Mouse (Mus musculus): ENCODE data around the gene Lipe. TPM values are rescaled to one million over a fixed set of nuclear protein-coding genes. Genes with fewer than 3 reads are reported as not detected.

Gene Lipe
- polyA plus RNA-seq, 1 experiment from 2014 or later = 2.9 TPM

DNA sequence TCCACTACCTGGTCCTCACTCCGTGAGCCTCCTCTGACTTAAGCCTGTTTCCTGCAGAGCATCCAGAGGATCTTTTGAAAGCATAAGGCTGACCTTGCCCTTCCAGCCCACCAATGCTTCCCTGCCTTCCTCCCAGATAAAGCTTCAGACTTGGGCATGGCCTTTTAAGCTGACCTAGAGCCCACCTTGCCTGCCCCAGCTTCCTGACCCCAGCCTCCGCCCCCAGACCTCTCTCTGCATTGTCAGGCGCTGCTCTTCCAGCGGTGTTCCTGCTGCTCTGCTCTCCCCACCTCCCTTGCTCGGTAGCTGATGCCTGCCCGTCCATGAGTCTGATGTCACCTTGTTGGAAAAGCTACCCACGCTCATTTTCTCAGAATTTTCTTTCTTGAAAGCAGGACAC is 5.7 kb downstream of the Lipe start:
- no peak overlapping the region for H3K4me2 ChIP-seq
- no peaks in the 10 kb centered on the region for H3K9me3 ChIP-seq (replicated peaks)
- H3K27ac ChIP-seq = no peak overlapping the region
- no peak overlapping the region for H3K4me3 ChIP-seq
- peaks cover 60% of the 10 kb centered on the region for H3K4me1 ChIP-seq
- no peak overlapping the region for H3K9ac ChIP-seq
- H3K36me3 ChIP-seq = peaks cover 7% of the 10 kb centered on the region
- ATAC-seq = no peak
- 65% methylated on average over 7 of the region's 7 CpGs for WGBS (ENCODE audit: insufficient replicate concordance)
- 0 out of 2 replicates have a peak, but pooled peaks cover 3% of the 10 kb centered on the region for H3K27me3 ChIP-seq (replicated peaks)

- Histone ChIP-seq H3K9me3 (replicated peaks) (no peaks in the 10 kb centered on the region), H3K4me1 (peaks cover 68% of the 10 kb centered on the region), H3K4me3 (no peak overlapping the region), H3K9ac (no peak overlapping the region), H3K36me3 (peaks cover 13% of the 10 kb centered on the region), H3K27me3 (replicated peaks) (0 out of 2 replicates have a peak, but pooled peaks cover 3% of the 10 kb centered on the region), H3K27ac (no peak overlapping the region), H3K4me2 (no peak overlapping the region)
- 75% methylated on average over 2 of the region's 2 CpGs for WGBS (ENCODE audit: insufficient replicate concordance)
- ATAC-seq = no peak
These were observed 6.6 kb downstream of the Lipe start for GRCm38 (mm10) chr7:25391856-25392453.

GRCm38 (mm10) chr7:25390986-25391385 is 7.5 kb downstream of the Lipe start:
- H3K9me3 ChIP-seq (replicated peaks) = no peaks in the 10 kb centered on the region
- 0 out of 2 replicates have a peak overlapping the region, but pooled peaks have one; percentile 24 for H3K9ac ChIP-seq
- H3K27ac ChIP-seq = peak overlapping the region; percentile 74
- peaks cover 70% of the 10 kb centered on the region for H3K4me1 ChIP-seq
- no peak for ATAC-seq
- H3K36me3 ChIP-seq = peaks cover 13% of the 10 kb centered on the region
- 54% methylated on average over 2 of the region's 2 CpGs for WGBS (ENCODE audit: insufficient replicate concordance)
- H3K4me3 ChIP-seq = no peak overlapping the region
- 0 out of 2 replicates have a peak overlapping the region, but pooled peaks have one; percentile 45 for H3K4me2 ChIP-seq
- H3K27me3 ChIP-seq (replicated peaks) = 0 out of 2 replicates have a peak, but pooled peaks cover 3% of the 10 kb centered on the region

- peaks cover 73% of the 10 kb centered on the region for H3K4me1 ChIP-seq
- peak overlapping the region; percentile 58 for H3K9ac ChIP-seq
- H3K36me3 ChIP-seq = peaks cover 19% of the 10 kb centered on the region
- H3K27ac ChIP-seq = peak overlapping the region; percentile 74
- peak; percentile 91 for ATAC-seq
- 58% methylated on average over 8 of the region's 8 CpGs for WGBS (ENCODE audit: insufficient replicate concordance)
- 0 out of 2 replicates have a peak, but pooled peaks cover 3% of the 10 kb centered on the region for H3K27me3 ChIP-seq (replicated peaks)
- H3K4me2 ChIP-seq = peak overlapping the region; percentile 45
- H3K4me3 ChIP-seq = no peak overlapping the region
- no peaks in the 10 kb centered on the region for H3K9me3 ChIP-seq (replicated peaks)
These were observed 8.3 kb downstream of the Lipe start for GRCm38 (mm10) chr7:25390054-25390770.

- H3K9me3 ChIP-seq (replicated peaks) = no peaks in the 10 kb centered on the region
- 0 out of 2 replicates have a peak, but pooled peaks cover under 1% of the 10 kb centered on the region for H3K27me3 ChIP-seq (replicated peaks)
- H3K27ac ChIP-seq = no peak overlapping the region
- H3K4me3 ChIP-seq = no peak overlapping the region
- peaks cover 62% of the 10 kb centered on the region for H3K4me1 ChIP-seq
- H3K36me3 ChIP-seq = peaks cover 32% of the 10 kb centered on the region
- H3K4me2 ChIP-seq = no peak overlapping the region
- ATAC-seq = no peak
- WGBS (ENCODE audit: insufficient replicate concordance) = 77% methylated on average over 7 of the region's 7 CpGs
- no peak overlapping the region for H3K9ac ChIP-seq
These were observed 9.6 kb downstream of the Lipe start for GRCm38 (mm10) chr7:25388916-25389315.

- WGBS (ENCODE audit: insufficient replicate concordance) = 85% methylated on average over 18 of the region's 18 CpGs
- peaks cover 39% of the 10 kb centered on the region for H3K36me3 ChIP-seq
- H3K4me3 ChIP-seq = no peak overlapping the region
- no peak overlapping the region for H3K9ac ChIP-seq
- ATAC-seq = no peak
- no peak overlapping the region for H3K4me2 ChIP-seq
- no peak overlapping the region for H3K27ac ChIP-seq
- no peaks in the 10 kb centered on the region for H3K9me3 ChIP-seq (replicated peaks)
- peaks cover 59% of the 10 kb centered on the region for H3K4me1 ChIP-seq
- no peaks in the 10 kb centered on the region for H3K27me3 ChIP-seq (replicated peaks)
These were observed 10.6 kb downstream of the Lipe start for GRCm38 (mm10) chr7:25387811-25388440.

- peak; percentile 48; the same call in 1 of the 2 replicates for ATAC-seq
- peak overlapping the region; percentile 47 for H3K9ac ChIP-seq
- H3K4me1 ChIP-seq = peaks cover 48% of the 10 kb centered on the region
- H3K27ac ChIP-seq = peak overlapping the region; percentile 59
- H3K36me3 ChIP-seq = peaks cover 39% of the 10 kb centered on the region
- no peaks in the 10 kb centered on the region for H3K27me3 ChIP-seq (replicated peaks)
- no peaks in the 10 kb centered on the region for H3K9me3 ChIP-seq (replicated peaks)
- 27% methylated on average over 12 of the region's 12 CpGs for WGBS (ENCODE audit: insufficient replicate concordance)
- no peak overlapping the region for H3K4me3 ChIP-seq
- H3K4me2 ChIP-seq = peak overlapping the region; percentile 39
These were observed 12.5 kb downstream of the Lipe start for GRCm38 (mm10) chr7:25385850-25386555.

DNA sequence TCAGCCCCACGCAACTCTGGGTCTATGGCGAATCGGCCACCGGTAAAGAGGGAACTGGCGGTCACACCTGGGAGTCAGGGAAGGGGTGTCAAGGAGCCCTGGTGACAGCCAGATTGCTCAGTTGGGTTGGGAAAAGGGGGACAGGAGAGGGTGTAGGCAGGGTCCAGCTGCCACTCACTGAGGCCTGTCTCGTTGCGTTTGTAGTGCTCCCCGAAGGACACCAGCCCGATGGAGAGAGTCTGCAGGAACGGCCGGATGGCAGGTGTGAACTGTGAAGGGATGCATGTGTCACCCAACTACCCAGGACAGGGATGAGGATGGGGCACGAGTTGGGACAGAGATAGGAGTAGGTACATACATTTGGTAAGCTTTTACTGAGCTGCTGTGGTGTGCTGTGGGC is 13.3 kb downstream of the Lipe start:
- peaks cover 48% of the 10 kb centered on the region for H3K4me1 ChIP-seq
- H3K4me3 ChIP-seq = no peak overlapping the region
- no peak overlapping the region for H3K27ac ChIP-seq
- WGBS (ENCODE audit: insufficient replicate concordance) = 84% methylated on average over 12 of the region's 12 CpGs
- H3K9me3 ChIP-seq (replicated peaks) = no peaks in the 10 kb centered on the region
- no peak for ATAC-seq
- no peaks in the 10 kb centered on the region for H3K27me3 ChIP-seq (replicated peaks)
- no peak overlapping the region for H3K9ac ChIP-seq
- H3K36me3 ChIP-seq = peaks cover 39% of the 10 kb centered on the region
- no peak overlapping the region for H3K4me2 ChIP-seq

- no peak for ATAC-seq
- H3K27me3 ChIP-seq (replicated peaks) = no peaks in the 10 kb centered on the region
- H3K9ac ChIP-seq = no peak overlapping the region
- no peak overlapping the region for H3K4me3 ChIP-seq
- H3K36me3 ChIP-seq = peaks cover 39% of the 10 kb centered on the region
- no peak overlapping the region for H3K4me2 ChIP-seq
- H3K27ac ChIP-seq = no peak overlapping the region
- WGBS (ENCODE audit: insufficient replicate concordance) = 38% methylated on average over 9 of the region's 9 CpGs
- no peaks in the 10 kb centered on the region for H3K9me3 ChIP-seq (replicated peaks)
- H3K4me1 ChIP-seq = peaks cover 48% of the 10 kb centered on the region
These were observed 13.7 kb downstream of the Lipe start for GRCm38 (mm10) chr7:25384818-25385217.

DNA sequence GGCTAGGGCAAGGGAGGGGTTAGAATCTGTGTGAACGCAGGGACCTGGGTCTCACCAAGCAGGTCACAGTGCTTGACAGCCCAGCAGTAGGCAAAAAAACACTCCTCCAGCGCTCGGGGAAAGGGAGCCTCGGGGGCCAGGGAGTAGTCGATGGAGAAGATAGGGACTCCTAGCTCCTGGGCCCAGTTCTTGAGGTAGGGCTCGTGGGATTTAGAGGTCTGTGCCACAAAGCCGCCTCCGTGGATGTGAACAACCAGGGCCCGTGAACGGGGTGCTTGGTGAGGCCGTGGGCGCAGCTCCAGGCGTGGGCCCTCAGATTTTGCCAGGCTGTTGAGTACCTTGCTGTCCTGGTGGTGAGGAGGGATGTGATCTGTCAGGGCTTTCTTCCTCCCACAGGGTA is 14.2 kb downstream of the Lipe start:
- H3K27ac ChIP-seq = no peak overlapping the region
- no peak overlapping the region for H3K4me3 ChIP-seq
- no peak for ATAC-seq
- H3K36me3 ChIP-seq = peaks cover 39% of the 10 kb centered on the region
- WGBS (ENCODE audit: insufficient replicate concordance) = 76% methylated on average over 13 of the region's 13 CpGs
- no peak overlapping the region for H3K4me2 ChIP-seq
- no peaks in the 10 kb centered on the region for H3K27me3 ChIP-seq (replicated peaks)
- peaks cover 48% of the 10 kb centered on the region for H3K4me1 ChIP-seq
- H3K9me3 ChIP-seq (replicated peaks) = no peaks in the 10 kb centered on the region
- no peak overlapping the region for H3K9ac ChIP-seq

- Histone ChIP-seq H3K9me3 (replicated peaks) (no peaks in the 10 kb centered on the region), H3K4me1 (peaks cover 48% of the 10 kb centered on the region), H3K9ac (no peak overlapping the region), H3K36me3 (peaks cover 39% of the 10 kb centered on the region), H3K27me3 (replicated peaks) (no peaks in the 10 kb centered on the region), H3K4me2 (no peak overlapping the region), H3K27ac (no peak overlapping the region), H3K4me3 (no peak overlapping the region)
- WGBS (ENCODE audit: insufficient replicate concordance) = 74% methylated on average over 4 of the region's 4 CpGs
- ATAC-seq = no peak
These were observed 14.6 kb downstream of the Lipe start for GRCm38 (mm10) chr7:25383891-25384290.
